Mouse (Mus musculus): ENCODE results near the gene Zswim8. TPM values are rescaled to one million over a fixed set of nuclear protein-coding genes. Genes with fewer than 3 reads are reported as not detected.

The Zswim8 gene
- total and polyA plus RNA-seq, 2 experiments = 11.4 to 95.0 TPM

DNA sequence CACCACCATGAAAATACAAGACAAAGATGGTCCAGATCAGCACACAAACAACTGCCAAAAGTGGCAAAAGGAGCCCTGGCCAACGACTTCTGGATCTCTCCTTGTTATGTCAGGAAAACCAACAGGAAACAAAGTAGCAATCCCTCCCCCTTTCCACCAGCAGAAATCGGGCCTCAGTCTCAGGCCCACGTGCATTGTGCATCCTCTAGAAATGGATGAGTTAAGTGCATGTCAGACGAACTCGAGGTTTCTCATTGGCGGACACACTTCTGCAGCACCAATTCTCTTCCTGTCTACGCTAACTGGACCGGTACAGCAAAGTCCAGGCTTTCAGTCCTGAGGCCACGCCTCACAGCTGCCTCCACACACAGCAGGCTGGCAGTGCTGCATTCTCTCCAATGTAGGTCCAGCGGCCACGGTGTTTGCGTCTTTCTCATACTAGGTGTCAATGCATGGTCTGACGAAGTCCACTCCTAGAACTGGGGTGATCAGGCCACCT lies 28.6 kb downstream of the Zswim8 start:
- no peak for DNase-seq (ENCODE audit: extremely low read depth, low read depth, low spot score)
- H3K4me1 ChIP-seq (ENCODE audit: control insufficient read depth, insufficient read depth, low read length) = peaks cover 7% of the 10 kb centered on the region
- H3K4me3 ChIP-seq (ENCODE audit: insufficient read depth, low read depth, low read length) = no peak overlapping the region
- 82% methylated on average over 13 of the region's 13 CpGs for WGBS
- TF ChIP-seq POLR2A (IDR thresholded peaks at IDR 0.05; ENCODE audit: extremely low read depth, insufficient read depth, low read length) (no peak), CTCF (IDR thresholded peaks at IDR 0.05; ENCODE audit: low read depth, low read length) (no peak)
- H3K27ac ChIP-seq (replicated peaks; ENCODE audit: insufficient read depth, low read depth, low read length) = no peak overlapping the region
- H3K9ac ChIP-seq (ENCODE audit: low read depth, low read length) = no peak overlapping the region
- H3K36me3 ChIP-seq (ENCODE audit: control insufficient read depth, insufficient read depth, low read length) = peaks cover 8% of the 10 kb centered on the region
- H3K79me2 ChIP-seq (ENCODE audit: control insufficient read depth, insufficient read depth, low read length) = no peaks in the 10 kb centered on the region; the same call in 1 of the 2 replicates
- no peaks in the 10 kb centered on the region for H3K27me3 ChIP-seq (ENCODE audit: control insufficient read depth, insufficient read depth, low read length)

DNA sequence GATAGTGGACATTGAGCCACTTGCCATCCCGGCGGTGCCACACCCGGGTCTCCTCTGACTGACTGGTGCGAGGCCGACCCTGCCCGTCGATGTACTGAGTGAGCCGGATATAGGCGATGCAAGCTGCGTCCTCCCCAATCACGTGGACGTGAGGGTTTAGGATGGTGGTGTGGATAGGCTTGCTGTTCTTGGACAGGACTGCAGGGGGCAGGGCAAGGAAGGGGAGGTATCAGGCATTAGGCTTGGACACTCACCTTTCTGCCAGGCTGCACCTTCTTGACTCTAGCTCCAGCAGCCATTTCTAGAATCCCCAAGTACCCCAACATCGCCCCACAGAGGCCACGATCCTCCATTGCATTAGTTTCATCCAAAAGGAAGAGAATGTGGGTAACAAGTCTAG lies 30.0 kb downstream of the Zswim8 start:
- peak; percentile 14 for DNase-seq (ENCODE audit: extremely low read depth, low read depth, low spot score)
- TF ChIP-seq CTCF (IDR thresholded peaks at IDR 0.05; ENCODE audit: low read depth, low read length) (peak; percentile 80), POLR2A (IDR thresholded peaks at IDR 0.05; ENCODE audit: extremely low read depth, insufficient read depth, low read length) (no peak)
- Histone ChIP-seq H3K4me3 (ENCODE audit: insufficient read depth, low read depth, low read length) (no peak overlapping the region), H3K9ac (ENCODE audit: low read depth, low read length) (no peak overlapping the region), H3K4me1 (ENCODE audit: control insufficient read depth, insufficient read depth, low read length) (peaks cover 6% of the 10 kb centered on the region), H3K79me2 (ENCODE audit: control insufficient read depth, insufficient read depth, low read length) (no peaks in the 10 kb centered on the region; the same call in 1 of the 2 replicates), H3K27me3 (ENCODE audit: control insufficient read depth, insufficient read depth, low read length) (no peaks in the 10 kb centered on the region), H3K27ac (replicated peaks; ENCODE audit: insufficient read depth, low read depth, low read length) (no peak overlapping the region), H3K36me3 (ENCODE audit: control insufficient read depth, insufficient read depth, low read length) (no peaks in the 10 kb centered on the region)
- 45% methylated on average over 14 of the region's 14 CpGs for WGBS

DNA sequence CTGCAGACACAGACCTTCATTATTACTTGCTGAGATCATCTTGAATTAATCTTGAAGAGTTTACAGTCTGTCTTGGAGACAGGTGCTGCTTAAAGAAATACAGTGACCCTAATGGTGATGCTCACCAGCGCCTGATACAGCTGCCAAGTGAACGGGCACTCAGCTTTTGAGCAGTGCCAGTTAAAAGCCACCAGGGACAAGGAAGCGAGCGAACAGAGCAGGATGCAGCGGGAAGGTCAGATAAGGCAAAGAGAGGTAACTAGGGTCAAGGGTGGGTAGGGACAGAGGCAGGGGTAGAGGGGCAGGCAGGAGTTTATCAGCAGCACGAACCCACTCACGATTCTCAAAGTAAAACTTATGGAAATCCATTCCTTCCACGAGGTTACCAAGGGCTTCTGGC lies 31.2 kb downstream of the Zswim8 start:
- TF ChIP-seq CTCF (IDR thresholded peaks at IDR 0.05; ENCODE audit: low read depth, low read length) = no peak
- TF ChIP-seq POLR2A (IDR thresholded peaks at IDR 0.05; ENCODE audit: extremely low read depth, insufficient read depth, low read length) = no peak
- Histone ChIP-seq H3K79me2 (ENCODE audit: control insufficient read depth, insufficient read depth, low read length) (no peaks in the 10 kb centered on the region; the same call in 1 of the 2 replicates), H3K27ac (replicated peaks; ENCODE audit: insufficient read depth, low read depth, low read length) (no peak overlapping the region), H3K36me3 (ENCODE audit: control insufficient read depth, insufficient read depth, low read length) (0 out of 2 replicates have a peak, but pooled peaks cover 2% of the 10 kb centered on the region), H3K9ac (ENCODE audit: low read depth, low read length) (no peak overlapping the region), H3K4me3 (ENCODE audit: insufficient read depth, low read depth, low read length) (no peak overlapping the region), H3K4me1 (ENCODE audit: control insufficient read depth, insufficient read depth, low read length) (peaks cover 2% of the 10 kb centered on the region; the same call in 1 of the 2 replicates), H3K27me3 (ENCODE audit: control insufficient read depth, insufficient read depth, low read length) (no peaks in the 10 kb centered on the region)
- 79% methylated on average over 8 of the region's 8 CpGs for WGBS
- no peak for DNase-seq (ENCODE audit: extremely low read depth, low read depth, low spot score)

DNA sequence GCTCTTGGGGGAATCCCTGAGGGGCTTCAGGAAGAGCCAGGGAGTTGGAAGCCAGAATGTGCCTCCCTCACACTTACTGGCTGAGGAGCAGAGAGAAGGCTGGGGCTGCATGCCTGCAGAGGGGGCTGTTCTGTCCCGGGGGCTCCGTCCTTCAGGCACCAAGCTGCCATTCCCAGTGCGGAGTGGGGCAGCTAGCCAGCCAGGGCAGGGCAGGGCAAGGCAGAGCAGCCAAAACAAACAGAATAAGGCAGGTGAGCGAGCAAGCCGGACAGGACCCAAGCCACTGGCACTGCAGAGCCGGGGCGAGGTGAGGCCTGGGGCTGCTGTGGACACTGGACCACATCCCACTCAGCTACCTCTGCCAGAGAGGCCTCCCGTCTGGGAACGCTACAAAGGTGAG lies 33.9 kb downstream of the Zswim8 start:
- DNase-seq (ENCODE audit: extremely low read depth, low read depth, low spot score) = peak; percentile 69
- Histone ChIP-seq H3K9ac (ENCODE audit: low read depth, low read length) (no peak overlapping the region), H3K4me3 (ENCODE audit: insufficient read depth, low read depth, low read length) (no peak overlapping the region), H3K27me3 (ENCODE audit: control insufficient read depth, insufficient read depth, low read length) (no peaks in the 10 kb centered on the region), H3K36me3 (ENCODE audit: control insufficient read depth, insufficient read depth, low read length) (0 out of 2 replicates have a peak, but pooled peaks cover 2% of the 10 kb centered on the region), H3K27ac (replicated peaks; ENCODE audit: insufficient read depth, low read depth, low read length) (no peak overlapping the region), H3K79me2 (ENCODE audit: control insufficient read depth, insufficient read depth, low read length) (no peaks in the 10 kb centered on the region), H3K4me1 (ENCODE audit: control insufficient read depth, insufficient read depth, low read length) (no peaks in the 10 kb centered on the region)
- WGBS = 39% methylated on average over 9 of the region's 9 CpGs
- TF ChIP-seq CTCF (IDR thresholded peaks at IDR 0.05; ENCODE audit: low read depth, low read length) = no peak
- no peak for TF ChIP-seq POLR2A (IDR thresholded peaks at IDR 0.05; ENCODE audit: extremely low read depth, insufficient read depth, low read length)

DNA sequence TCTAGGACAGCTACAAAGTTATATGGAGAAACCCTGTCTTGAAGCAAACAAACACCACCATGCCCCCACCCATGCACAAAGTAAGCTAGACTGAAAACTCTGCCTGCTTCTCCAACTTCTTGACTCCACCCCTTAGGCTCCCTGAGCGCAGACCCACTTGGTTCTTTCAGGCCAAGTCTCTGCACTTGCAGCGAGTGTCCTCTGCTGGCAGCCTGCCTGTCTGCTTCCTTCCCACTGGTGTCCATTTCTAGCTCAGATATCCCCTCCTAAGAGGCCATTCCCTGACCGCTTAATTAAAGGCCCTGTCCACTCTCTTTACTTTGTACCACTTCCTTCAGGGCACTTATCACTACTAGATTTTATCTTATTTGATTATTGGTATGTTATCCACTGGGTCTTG lies 36.3 kb downstream of the Zswim8 start:
- Histone ChIP-seq H3K9ac (ENCODE audit: low read depth, low read length) (no peak overlapping the region), H3K27me3 (ENCODE audit: control insufficient read depth, insufficient read depth, low read length) (no peaks in the 10 kb centered on the region), H3K36me3 (ENCODE audit: control insufficient read depth, insufficient read depth, low read length) (0 out of 2 replicates have a peak, but pooled peaks cover 2% of the 10 kb centered on the region), H3K79me2 (ENCODE audit: control insufficient read depth, insufficient read depth, low read length) (no peaks in the 10 kb centered on the region), H3K4me3 (ENCODE audit: insufficient read depth, low read depth, low read length) (no peak overlapping the region), H3K27ac (replicated peaks; ENCODE audit: insufficient read depth, low read depth, low read length) (no peak overlapping the region), H3K4me1 (ENCODE audit: control insufficient read depth, insufficient read depth, low read length) (no peaks in the 10 kb centered on the region)
- 82% methylated on average over 3 of the region's 3 CpGs for WGBS
- no peak for DNase-seq (ENCODE audit: extremely low read depth, low read depth, low spot score)
- TF ChIP-seq CTCF (IDR thresholded peaks at IDR 0.05; ENCODE audit: low read depth, low read length) (peak; percentile 33), POLR2A (IDR thresholded peaks at IDR 0.05; ENCODE audit: extremely low read depth, insufficient read depth, low read length) (no peak)

DNA sequence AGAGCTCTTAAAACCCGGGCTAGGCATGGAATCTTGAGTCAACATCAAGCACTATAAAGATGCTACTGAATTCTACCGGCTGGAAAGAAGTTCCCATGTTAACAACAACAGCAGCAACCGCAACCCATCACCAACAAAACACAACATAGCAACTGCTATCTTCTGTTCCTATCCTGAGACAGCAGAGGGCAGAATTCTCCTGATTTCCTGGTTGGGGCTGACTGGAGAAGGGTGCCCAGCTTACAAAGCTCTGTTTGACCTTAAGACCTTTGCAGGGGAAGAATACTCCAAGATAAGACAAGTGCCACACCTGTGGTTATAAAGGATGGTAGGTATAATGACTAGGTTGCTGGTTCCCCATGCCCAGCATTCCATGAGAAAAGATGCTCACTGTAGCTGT lies 39.6 kb downstream of the Zswim8 start:
- no peak for TF ChIP-seq CTCF (IDR thresholded peaks at IDR 0.05; ENCODE audit: low read depth, low read length)
- no peak for TF ChIP-seq POLR2A (IDR thresholded peaks at IDR 0.05; ENCODE audit: extremely low read depth, insufficient read depth, low read length)
- H3K27me3 ChIP-seq (ENCODE audit: control insufficient read depth, insufficient read depth, low read length) = no peaks in the 10 kb centered on the region
- H3K9ac ChIP-seq (ENCODE audit: low read depth, low read length) = no peak overlapping the region
- no peak overlapping the region for H3K27ac ChIP-seq (replicated peaks; ENCODE audit: insufficient read depth, low read depth, low read length)
- H3K4me3 ChIP-seq (ENCODE audit: insufficient read depth, low read depth, low read length) = no peak overlapping the region
- no peaks in the 10 kb centered on the region for H3K4me1 ChIP-seq (ENCODE audit: control insufficient read depth, insufficient read depth, low read length)
- DNase-seq (ENCODE audit: extremely low read depth, low read depth, low spot score) = no peak
- WGBS = 79% methylated on average over 3 of the region's 3 CpGs
- H3K36me3 ChIP-seq (ENCODE audit: control insufficient read depth, insufficient read depth, low read length) = peaks cover 2% of the 10 kb centered on the region; the same call in 1 of the 2 replicates
- H3K79me2 ChIP-seq (ENCODE audit: control insufficient read depth, insufficient read depth, low read length) = no peaks in the 10 kb centered on the region

Measured in liver, adult 2 months (tissue).